Mouse (Mus musculus) left cerebral cortex, postnatal 25 days (tissue): Measurements from ENCODE around the gene 1520401A03Rik. TPM values are rescaled to one million over a fixed set of nuclear protein-coding genes. Genes with fewer than 3 reads are reported as not detected.

Experiments
- DNase-seq, 2 experiments: peaks; one replicate each; pipeline ENCODE4 v3.0.0; 2022; ENCODE audit warnings: low spot score in 2 of 2, mixed read lengths in 1 of 2
- intact Hi-C: fragments of 180-260 bp; cut with DNase I; formaldehyde crosslinking; loops from one replicate; pipeline ENCODE4 v1.15.1; 2025
- total RNA-seq, 2 experiments: library from RNA; stranded (reverse); gene quantifications; 2 replicates each; pipeline ENCODE4 v1.2.3; 2021

1520401A03Rik gene
- total RNA-seq, 2 experiments from 2014 or later: not detected

DNA sequence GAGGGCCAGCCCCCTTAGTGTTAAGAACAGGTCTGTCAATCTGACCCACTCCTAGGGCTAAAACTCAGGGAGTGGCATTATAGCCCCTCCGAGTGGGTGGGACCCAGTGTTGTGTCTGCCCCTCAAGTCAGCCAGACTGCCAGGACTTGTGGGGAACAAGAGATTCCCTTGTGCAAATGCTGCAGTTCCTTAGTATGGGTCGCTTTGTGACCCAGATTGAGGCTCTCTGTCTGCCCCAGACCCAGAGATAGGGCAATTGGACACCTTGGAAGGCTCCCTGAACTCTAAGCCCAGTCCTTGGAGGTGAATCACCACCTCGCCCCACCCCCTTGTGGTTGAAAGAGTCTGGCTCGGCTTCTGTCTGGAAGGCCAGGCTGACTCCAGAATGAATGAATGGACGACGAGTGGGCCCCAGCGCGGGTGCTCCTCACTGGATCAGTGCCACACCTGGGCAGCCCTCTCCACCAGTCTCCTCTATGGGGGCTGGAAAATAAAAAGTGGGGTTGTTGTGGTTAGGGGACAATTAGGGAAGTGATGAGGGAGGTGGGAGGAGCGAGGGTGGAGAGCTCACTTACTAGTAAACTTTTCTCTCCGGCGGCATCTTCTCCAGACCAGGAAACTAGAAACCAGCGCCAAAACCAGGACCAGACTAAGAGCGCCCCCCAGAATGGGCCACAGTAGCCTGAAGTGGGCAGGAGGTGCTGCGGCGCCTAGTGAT lies 46.9 kb downstream of the 1520401A03Rik start:
- intact Hi-C loops: loop anchor here (2.0 kb wide), 1 partner anchor 29 kb away; no protein-coding TSS in a partner anchor
- DNase-seq: peak; percentile 11 to 13

DNA sequence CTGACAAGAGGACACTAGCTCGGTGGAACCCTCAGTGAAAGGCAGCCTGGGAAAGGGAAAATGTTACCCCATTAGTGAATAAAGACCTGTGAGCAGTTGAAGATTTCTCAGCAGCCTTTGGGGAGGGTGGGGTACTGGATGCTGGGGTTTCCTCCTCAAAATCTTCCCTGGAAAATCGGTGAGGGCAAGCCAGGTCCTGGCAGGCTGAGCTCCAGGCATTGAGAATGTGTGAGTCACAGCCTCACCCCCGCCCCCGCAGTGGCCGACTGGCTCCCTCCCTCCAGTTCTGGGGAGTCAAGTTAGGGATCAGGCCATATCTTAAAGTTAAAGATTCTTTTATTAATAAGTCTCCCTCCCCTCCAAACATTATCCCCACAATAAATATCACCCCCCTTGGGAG lies 47.5 kb downstream of the 1520401A03Rik start:
- DNase-seq: peak in 1 of 2 experiments; percentile 23
- intact Hi-C loops: loop anchor here (2.0 kb wide), 1 partner anchor 30 kb away; no protein-coding TSS in a partner anchor

DNA sequence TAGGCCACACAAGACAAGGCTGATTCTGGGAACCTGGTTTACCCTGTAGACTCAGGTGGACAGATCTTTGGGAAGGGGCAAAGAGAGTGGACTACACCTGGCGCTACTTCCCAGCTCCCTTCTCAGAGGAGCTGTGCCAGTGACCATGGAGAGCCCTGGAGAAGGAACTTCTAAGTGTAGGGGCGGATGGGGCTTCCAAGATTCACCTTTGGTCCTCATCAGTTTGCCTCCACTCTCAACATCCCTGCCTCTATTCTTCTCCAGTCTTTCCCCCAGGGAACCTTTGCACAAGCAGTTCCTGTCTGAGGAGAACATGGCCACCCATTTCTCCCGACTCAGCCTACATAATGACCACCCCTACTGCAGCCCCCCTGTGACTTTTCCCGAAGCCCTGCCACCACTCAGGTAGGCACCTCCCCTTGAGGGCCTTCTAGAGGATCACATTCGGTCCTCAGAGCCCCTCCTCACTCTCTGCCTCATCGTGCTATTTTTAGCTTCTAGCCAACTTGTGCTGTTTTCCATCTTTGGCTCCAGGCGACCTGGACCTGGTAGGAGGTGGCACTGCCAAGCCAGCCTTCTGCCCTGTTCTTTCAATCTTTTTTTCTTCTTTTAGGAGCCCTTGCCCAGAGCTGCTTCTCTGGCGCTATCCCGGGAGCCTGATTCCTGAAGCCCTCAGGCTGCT lies 48.2 kb downstream of the 1520401A03Rik start:
- intact Hi-C loops: loop anchor here (2.0 kb wide), 1 partner anchor 30 kb away; no protein-coding TSS in a partner anchor

DNA sequence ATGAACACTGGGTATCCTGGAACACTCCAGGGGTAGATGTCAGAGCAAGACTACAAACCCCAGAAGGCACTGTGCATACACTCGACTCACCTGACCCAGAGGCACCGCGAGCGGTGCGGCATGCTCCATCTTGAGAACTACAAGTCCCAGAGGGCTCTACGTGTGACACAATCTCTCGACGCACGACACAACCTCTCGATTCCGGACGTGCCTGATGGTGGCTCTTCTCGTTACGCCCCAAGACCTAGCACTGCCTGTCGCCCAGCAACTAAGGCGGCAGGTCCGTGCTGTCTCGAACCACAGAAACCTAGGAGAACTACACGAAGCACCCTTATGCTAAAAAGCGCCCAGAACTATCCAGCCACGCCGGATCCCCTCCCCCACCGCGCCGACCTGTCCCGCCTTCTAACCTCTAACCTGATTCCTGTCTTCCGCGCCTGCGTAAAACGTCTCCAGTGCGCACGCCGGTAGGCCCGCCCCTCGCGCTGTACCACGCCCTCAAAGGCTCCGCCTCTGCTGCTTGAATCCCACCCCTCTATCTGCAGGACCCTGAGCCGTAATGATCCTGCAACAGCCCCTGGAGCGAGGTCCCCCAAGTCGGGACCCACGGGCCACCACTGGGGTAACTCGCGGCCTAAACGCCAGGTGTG lies 49.0 kb downstream of the 1520401A03Rik start, which contains the start of the genes Hcfc1r1 and Thoc6:
TSS of gene Hcfc1r1 (plus strand) at position 173 of the 650 bp plus-strand sequence.
TSS of gene Thoc6 (minus strand) at position 459 of the 650 bp plus-strand sequence.
- intact Hi-C loops: loop anchor here (2.0 kb wide), 1 partner anchor 31 kb away; no protein-coding TSS in a partner anchor

More for the DNA sequence above, 48.2 kb downstream of the 1520401A03Rik start:
- peak in 1 of 2 experiments; percentile 19 for DNase-seq

DNA sequence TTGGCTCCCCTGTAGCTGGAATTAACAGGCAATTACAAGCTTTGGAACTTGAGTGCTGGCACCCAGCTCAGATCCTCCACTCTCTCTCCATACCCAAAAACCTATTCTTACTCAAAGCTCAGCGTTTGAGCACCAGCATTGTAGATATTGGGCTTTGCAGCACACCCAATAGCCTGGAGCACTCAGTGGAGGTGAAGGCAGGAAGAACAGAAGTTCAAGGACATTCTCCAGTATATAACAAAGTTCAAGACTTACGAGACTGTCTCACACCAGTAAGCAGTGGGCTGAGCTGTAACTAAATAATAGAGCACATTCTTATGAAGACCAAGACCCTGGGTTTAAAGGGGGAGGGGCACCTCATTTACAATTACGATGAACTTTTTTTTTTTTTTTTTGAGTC lies 49.8 kb downstream of the 1520401A03Rik start:
- DNase-seq: no peak
- intact Hi-C loops: no loop called here

More for the DNA sequence above, 49.0 kb downstream of the 1520401A03Rik start, which contains the start of the genes Hcfc1r1 and Thoc6:
- peak; percentile 96 to 99 for DNase-seq

DNA sequence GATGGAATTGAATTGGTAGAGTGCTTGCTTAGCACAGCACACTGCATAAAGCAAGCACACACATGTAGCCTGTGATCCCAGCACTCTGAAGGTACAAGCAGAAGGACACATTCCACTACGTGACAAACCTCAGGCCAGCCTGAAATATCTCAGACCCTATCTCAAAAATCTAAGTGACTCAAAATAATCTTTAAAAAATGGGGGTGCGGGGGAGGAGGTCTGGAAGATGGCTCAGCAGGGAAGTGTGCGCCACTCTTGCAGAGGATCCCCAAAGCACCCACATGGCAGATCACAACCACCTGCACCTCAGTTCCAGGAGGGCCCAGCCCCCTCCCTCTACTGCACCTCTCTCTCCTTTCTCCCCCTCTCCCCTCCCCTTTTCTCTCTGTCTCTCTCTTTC lies 51.1 kb downstream of the 1520401A03Rik start:
- no peak for DNase-seq
- intact Hi-C loops: no loop called here

DNA sequence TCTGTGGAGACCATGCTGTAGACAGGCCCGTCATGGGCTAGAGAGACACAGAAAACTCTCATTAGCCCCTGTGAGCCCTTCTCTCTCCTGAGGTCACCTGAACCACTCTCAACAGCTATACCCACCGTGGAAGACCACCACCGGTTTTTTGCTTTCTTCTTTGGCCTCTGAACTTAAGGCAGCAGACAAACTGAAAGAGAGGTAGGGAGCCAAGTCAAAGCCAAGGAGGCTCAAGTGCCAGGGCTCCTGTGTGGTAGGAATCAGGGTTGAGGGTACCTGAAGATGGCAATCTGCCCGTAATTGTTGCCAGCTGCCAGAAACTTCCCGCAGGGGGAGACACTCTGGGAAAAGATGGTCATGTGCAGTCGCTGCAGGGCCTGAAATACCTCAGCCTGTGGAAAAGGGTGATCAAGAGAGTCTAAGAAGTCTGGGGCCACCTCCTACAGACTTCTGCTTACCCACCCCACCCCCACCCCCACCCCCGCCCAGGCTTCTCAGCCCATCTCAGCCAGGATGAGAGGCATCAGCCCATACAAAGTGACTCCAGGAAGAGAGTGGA lies 52.0 kb downstream of the 1520401A03Rik start:
- intact Hi-C loops: no loop called here
- no peak for DNase-seq

DNA sequence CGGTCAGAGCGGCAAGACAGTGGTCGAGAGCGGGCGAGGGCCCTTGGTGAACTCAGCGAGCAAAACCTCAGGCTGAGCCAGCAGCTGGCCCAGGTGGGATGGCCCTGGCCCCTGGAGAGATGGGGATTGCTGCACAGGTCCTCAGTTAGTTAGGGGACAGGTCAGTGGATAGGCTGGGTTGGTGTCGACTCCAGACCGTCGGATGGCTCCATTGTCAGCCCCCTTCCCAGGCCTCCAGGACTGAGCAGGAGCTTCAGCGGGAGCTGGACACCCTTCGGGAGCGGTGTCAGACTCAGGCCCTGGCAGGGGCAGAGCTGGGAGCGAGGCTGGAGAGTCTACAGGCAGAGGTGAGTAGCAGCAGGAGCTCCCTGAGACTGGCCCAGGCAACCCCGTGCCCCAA lies 57.1 kb downstream of the 1520401A03Rik start:
- intact Hi-C loops: no loop called here
- no peak for DNase-seq

DNA sequence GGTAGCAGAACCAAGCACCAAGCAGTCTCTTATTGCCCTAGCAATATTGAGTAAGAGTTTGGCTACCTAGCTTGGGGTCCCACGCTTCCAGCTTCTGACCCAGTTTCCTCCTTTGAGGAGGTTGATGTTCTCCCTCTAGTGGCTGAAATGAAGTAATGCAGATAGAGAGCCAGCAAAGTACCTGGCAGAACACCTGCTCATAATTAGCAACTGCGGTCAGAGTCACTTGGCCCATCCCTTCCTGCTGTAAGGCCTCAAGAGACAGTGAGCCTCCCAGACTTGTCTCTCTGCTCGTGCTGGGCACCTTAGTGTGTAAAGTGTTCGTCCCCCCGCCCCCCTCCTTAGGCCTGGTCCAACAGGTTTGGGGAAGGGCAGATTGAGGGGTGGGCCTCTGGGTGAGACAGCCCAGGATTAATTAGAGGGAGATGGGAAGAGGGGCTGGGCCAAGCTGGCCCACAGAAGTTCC lies 58.0 kb downstream of the 1520401A03Rik start:
- intact Hi-C loops: loop anchor here (5.0 kb wide), 1 partner anchor 38 kb away; no protein-coding TSS in a partner anchor
- peak in 1 of 2 experiments; percentile 33 for DNase-seq

DNA sequence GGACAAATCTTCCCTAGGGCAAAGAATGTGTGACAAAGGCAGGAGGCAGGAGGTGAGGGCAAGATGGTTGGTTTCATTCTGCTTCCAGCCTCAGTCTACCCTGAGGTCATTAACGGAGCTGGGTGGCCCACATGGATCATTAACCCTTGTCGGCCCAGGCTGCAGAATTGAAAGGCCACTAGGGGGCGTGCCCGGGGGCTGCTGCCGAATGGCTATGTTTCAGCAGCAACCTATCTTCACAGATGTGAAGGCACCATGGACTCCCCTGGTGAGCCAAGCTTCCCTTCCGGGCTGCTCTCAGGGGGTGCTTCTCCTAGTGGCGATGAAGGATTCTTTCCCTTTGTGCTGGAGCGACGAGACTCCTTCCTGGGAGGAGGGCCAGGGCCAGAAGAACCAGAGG lies 61.1 kb downstream of the 1520401A03Rik start:
- DNase-seq: no peak
- intact Hi-C loops: loop anchor here (5.0 kb wide), 1 partner anchor 41 kb away; no protein-coding TSS in a partner anchor

DNA sequence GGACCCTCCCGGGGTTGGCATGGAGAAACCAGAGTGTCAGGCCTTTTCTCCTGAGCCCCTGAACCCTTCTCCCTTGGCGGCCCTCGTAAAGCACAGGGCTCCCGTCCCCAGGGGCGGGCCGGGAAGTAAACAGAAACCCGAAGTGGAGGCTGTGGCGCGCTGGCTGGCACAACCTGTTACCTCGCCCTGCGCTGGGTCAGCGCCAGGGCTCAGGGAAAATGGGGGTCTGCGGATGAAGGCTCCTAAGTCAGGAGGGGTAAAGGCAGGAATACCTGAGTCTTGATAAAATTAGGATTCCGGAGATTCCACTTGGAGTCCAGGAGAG lies 61.7 kb downstream of the 1520401A03Rik start:
- intact Hi-C loops: loop anchor here (5.0 kb wide), 1 partner anchor 41 kb away; no protein-coding TSS in a partner anchor
- DNase-seq: no peak

DNA sequence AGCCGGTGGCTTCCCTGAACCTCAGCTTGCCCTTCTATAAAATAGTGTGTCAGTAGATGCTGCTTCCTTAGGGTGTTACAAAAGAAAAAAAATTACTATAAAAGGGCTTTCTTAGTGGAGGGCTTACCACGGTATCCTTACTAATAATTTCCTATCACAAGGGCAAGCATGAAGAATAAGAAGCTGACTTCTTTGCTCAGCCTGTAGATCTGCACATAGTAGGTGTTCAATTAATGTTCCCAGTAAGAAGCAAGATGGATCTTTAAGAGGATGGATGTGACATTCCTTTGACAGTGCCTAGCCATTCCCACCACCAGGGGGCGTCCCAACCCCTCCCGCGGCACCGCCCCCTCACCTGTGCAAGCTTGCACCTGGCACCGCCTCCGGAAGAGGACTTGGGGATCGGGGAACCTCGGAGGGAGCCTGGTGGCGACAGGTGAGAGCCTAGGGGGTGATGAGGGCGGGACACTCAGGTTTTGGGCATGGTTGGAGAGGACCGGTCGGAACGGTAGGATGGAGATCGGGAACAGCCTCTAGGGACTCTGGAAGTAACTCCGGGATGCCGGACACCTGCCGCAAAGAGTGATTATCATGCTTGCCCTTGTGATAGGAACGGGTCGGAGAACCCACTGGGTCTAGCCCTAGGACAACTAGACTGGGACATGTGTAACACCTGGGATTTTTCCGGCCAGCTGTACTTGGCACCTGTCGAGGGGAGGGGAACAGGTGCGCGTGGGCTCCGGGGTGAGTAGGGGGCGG lies 62.3 kb downstream of the 1520401A03Rik start, which contains the start of gene Bicdl2:
TSS of gene Bicdl2 (plus strand) at position 390 of the 759 bp plus-strand sequence.
- no peak for DNase-seq
- intact Hi-C loops: loop anchor here (5.0 kb wide), 1 partner anchor 42 kb away; no protein-coding TSS in a partner anchor

DNA sequence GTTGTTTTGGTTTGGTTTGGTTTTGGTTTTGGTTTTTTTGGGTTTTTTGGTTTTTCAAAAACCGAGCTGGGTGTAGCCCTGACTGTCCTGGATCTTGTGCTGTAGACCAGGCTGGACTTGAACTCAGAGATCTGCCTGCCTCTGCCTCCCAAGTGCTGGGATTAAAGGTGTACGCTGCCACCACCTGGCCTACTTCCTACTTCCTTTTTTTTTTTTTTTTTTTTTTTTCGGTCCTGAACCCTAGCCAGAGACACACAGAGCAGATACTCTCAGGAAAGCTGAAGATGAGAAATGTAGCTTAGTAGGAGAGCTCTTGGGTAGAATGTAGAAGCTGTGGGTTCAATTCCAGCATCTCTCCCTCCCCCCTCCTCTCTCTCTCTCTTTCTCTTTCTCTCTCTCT lies 64.1 kb downstream of the 1520401A03Rik start:
- intact Hi-C loops: no loop called here

More for the DNA sequence above, 64.1 kb downstream of the 1520401A03Rik start:
- DNase-seq: no peak

Other genes with a start within 250 kb of the 1520401A03Rik start
- gene Vmn2r117, start 243.1 kb downstream of the 1520401A03Rik start, total RNA-seq: not detected
- gene Zfp213, start 158.5 kb downstream of the 1520401A03Rik start, total RNA-seq: 1 to 10 TPM; 6.5 to 7.0 TPM
- gene Zfp13, start 123.3 kb downstream of the 1520401A03Rik start, total RNA-seq: 10 to 100 TPM; 23.7 to 25.3 TPM
- gene Zscan10, start 121.9 kb downstream of the 1520401A03Rik start, total RNA-seq: not detected
- gene Mmp25, start 77.5 kb downstream of the 1520401A03Rik start, total RNA-seq: under 1 TPM; 0.32 to 0.34 TPM
- not detected for gene Bicdl2, start 62.3 kb downstream of the 1520401A03Rik start, total RNA-seq
- gene Hcfc1r1, start 49.2 kb downstream of the 1520401A03Rik start, total RNA-seq: 100 to 1,000 TPM; 127 to 129 TPM
- 1 to 10 TPM; 5.2 to 7.4 TPM for gene Thoc6, start 48.9 kb downstream of the 1520401A03Rik start, total RNA-seq
- 10 to 100 TPM; 10.3 to 13.5 TPM for gene Tnfrsf12a, start 45.3 kb downstream of the 1520401A03Rik start, total RNA-seq
- not detected for gene Cldn6, start 43.5 kb downstream of the 1520401A03Rik start, total RNA-seq
- gene Cldn9, start 38.8 kb downstream of the 1520401A03Rik start, total RNA-seq: under 1 TPM in 1 of 2 experiments, not detected in 1; 0.25 TPM
- 1 to 10 TPM; 3.0 to 3.3 TPM for gene Pkmyt1, start 3.6 kb upstream of the 1520401A03Rik start, total RNA-seq
- 10 to 100 TPM; 52.8 to 58.2 TPM for gene Paqr4, start 18.1 kb upstream of the 1520401A03Rik start, total RNA-seq
- under 1 TPM; 0.60 to 0.71 TPM for gene Kremen2, start 23.1 kb upstream of the 1520401A03Rik start, total RNA-seq
- gene Flywch1, start 48.8 kb upstream of the 1520401A03Rik start, total RNA-seq: 100 to 1,000 TPM; 304 to 305 TPM
- gene Flywch2, start 63.3 kb upstream of the 1520401A03Rik start, total RNA-seq: 10 to 100 TPM; 14.5 to 15.4 TPM
- 100 to 1,000 TPM; 495 to 577 TPM for gene Srrm2, start 67.7 kb upstream of the 1520401A03Rik start, total RNA-seq
- 100 to 1,000 TPM; 359 to 371 TPM for gene Elob, start 106.4 kb upstream of the 1520401A03Rik start, total RNA-seq
- not detected for gene Prss33, start 113.3 kb upstream of the 1520401A03Rik start, total RNA-seq
- not detected for gene Prss32, start 121.1 kb upstream of the 1520401A03Rik start, total RNA-seq
- gene Prss41, start 121.4 kb upstream of the 1520401A03Rik start, total RNA-seq: 1 to 10 TPM; 1.1 to 2.3 TPM
- not detected for gene Prss21, start 145.3 kb upstream of the 1520401A03Rik start, total RNA-seq
- not detected for gene Dcpp1, start 158.1 kb upstream of the 1520401A03Rik start, total RNA-seq
- not detected for gene Dcpp2, start 158.1 kb upstream of the 1520401A03Rik start, total RNA-seq
- not detected for gene Dcpp3, start 194.7 kb upstream of the 1520401A03Rik start, total RNA-seq
- gene Sbp, start 218.9 kb upstream of the 1520401A03Rik start, total RNA-seq: not detected
- not detected for gene Sbpl, start 232.5 kb upstream of the 1520401A03Rik start, total RNA-seq